Mouse (Mus musculus) kidney, adult 2 months (tissue): ENCODE measurements around the gene T2. TPM values are rescaled to one million over a fixed set of nuclear protein-coding genes. Genes with fewer than 3 reads are reported as not detected.
A peak's percentile ranks its signal among the peaks of the same experiment; 100 is the strongest.

Experiments
- DNase-seq: peaks from one replicate; pipeline ENCODE4 v3.0.0; 2021
- H3K27ac ChIP-seq: fragments of 200-500 bp; 2 replicates; pipeline ENCODE4 v1.5.1; 2012; ENCODE audit warnings: low read depth, low read length, control low read depth, inconsistent platforms; ENCODE audit not compliant: insufficient read depth
- H3K27me3 ChIP-seq: fragments of 200-500 bp; replicated peaks from 2 replicates; pipeline ENCODE4 v1.6.1; 2012; ENCODE audit warnings: mild to moderate bottlenecking, moderate library complexity, low read length, inconsistent platforms; ENCODE audit not compliant: control insufficient read depth, insufficient read depth
- H3K36me3 ChIP-seq: fragments of 200-500 bp; 2 replicates; pipeline ENCODE4 v1.6.1; 2012; ENCODE audit warnings: mild to moderate bottlenecking, moderate library complexity, low read length, inconsistent platforms; ENCODE audit not compliant: control insufficient read depth, insufficient read depth
- H3K4me1 ChIP-seq: fragments of 200-500 bp; 2 replicates; pipeline ENCODE4 v1.6.1; 2011; ENCODE audit warnings: low read length; ENCODE audit not compliant: control insufficient read depth, insufficient read depth
- H3K4me3 ChIP-seq: fragments of 200-500 bp; 2 replicates; pipeline ENCODE4 v1.5.1; 2011; ENCODE audit warnings: mild to moderate bottlenecking, low read depth, low read length, control low read depth; ENCODE audit not compliant: insufficient read depth
- CTCF ChIP-seq: fragments of 200-500 bp; conservative IDR thresholded peaks from 2 replicates; pipeline ENCODE4 v1.5.1; 2011; ENCODE audit warnings: low read depth, mild to moderate bottlenecking, control low read depth, low read length, moderate library complexity, mixed read lengths; ENCODE audit not compliant: insufficient read depth, insufficient read length
- POLR2A ChIP-seq: fragments of 200-500 bp; IDR thresholded peaks from one replicate; pipeline ENCODE4 v1.6.1; 2011; ENCODE audit warnings: low read depth, low read length, control low read depth
- WGBS: fragments of 180-500 bp; shearing (Covaris S2); methylation state at CpG from one replicate; pipeline ENCODE4 v1.1.7; 2018; 5-methylcytosine and 5-hydroxymethylcytosine counted together
- polyA plus RNA-seq: library from polyadenylated mRNA; depleted of rRNA; stranded (reverse); fragments of >200 nt; gene quantifications from 2 replicates; pipeline ENCODE4 v1.2.3, GENCODE M21; 2012; rRNA removed

Gene T2
- polyA plus RNA-seq, 1 experiment = 0.06 TPM

DNA sequence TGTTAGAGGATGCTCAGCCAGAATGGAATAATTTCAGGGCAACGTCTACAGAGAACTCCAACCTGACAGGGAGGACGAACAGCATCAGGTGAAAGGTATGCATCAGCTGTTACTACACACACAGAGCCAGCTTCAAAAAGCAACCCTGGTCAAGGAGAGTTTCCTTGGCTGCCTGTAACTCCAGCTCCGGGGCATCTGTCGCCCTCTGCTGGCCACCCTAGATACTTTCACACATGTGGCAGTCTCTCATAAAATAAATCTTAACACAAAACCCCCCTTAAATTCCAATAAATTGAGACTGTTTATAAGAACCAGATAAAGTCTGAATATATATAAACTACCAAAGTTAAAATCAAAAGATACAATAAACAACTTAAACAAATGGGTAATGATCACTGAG lies 105.8 kb downstream of the T2 start:
- peak; percentile 31 for DNase-seq
- Histone ChIP-seq H3K27me3 (no peaks in the 10 kb centered on the region), H3K4me3 (no peak overlapping the region), H3K27ac (no peak overlapping the region), H3K4me1 (no peaks in the 10 kb centered on the region), H3K36me3 (no peaks in the 10 kb centered on the region)
- TF ChIP-seq CTCF = peak; percentile 58
- no peak for TF ChIP-seq POLR2A
- 4% methylated on average over 4 of the region's 4 CpGs for WGBS

GRCm38 (mm10) chr17:8463482-8464128 lies 107.8 kb downstream of the T2 start:
- H3K36me3 ChIP-seq = no peaks in the 10 kb centered on the region
- peak; percentile 49 for DNase-seq
- H3K27me3 ChIP-seq = no peaks in the 10 kb centered on the region
- H3K27ac ChIP-seq = no peak overlapping the region
- no peaks in the 10 kb centered on the region for H3K4me1 ChIP-seq
- 24% methylated on average over 9 of the region's 9 CpGs for WGBS
- H3K4me3 ChIP-seq = no peak overlapping the region
- no peak for TF ChIP-seq POLR2A
- peak; percentile 84 for TF ChIP-seq CTCF

- no peak for TF ChIP-seq CTCF
- TF ChIP-seq POLR2A = no peak
- H3K4me1 ChIP-seq = no peaks in the 10 kb centered on the region
- H3K27me3 ChIP-seq = no peaks in the 10 kb centered on the region; the same call in 1 of the 2 replicates
- no peaks in the 10 kb centered on the region for H3K36me3 ChIP-seq
- no peak overlapping the region for H3K4me3 ChIP-seq
- H3K27ac ChIP-seq = no peak overlapping the region
- WGBS = 83% methylated on average over 3 of the region's 3 CpGs
- DNase-seq = no peak
Observed at GRCm38 (mm10) chr17:8467771-8468170, 112.0 kb downstream of the T2 start.

DNA sequence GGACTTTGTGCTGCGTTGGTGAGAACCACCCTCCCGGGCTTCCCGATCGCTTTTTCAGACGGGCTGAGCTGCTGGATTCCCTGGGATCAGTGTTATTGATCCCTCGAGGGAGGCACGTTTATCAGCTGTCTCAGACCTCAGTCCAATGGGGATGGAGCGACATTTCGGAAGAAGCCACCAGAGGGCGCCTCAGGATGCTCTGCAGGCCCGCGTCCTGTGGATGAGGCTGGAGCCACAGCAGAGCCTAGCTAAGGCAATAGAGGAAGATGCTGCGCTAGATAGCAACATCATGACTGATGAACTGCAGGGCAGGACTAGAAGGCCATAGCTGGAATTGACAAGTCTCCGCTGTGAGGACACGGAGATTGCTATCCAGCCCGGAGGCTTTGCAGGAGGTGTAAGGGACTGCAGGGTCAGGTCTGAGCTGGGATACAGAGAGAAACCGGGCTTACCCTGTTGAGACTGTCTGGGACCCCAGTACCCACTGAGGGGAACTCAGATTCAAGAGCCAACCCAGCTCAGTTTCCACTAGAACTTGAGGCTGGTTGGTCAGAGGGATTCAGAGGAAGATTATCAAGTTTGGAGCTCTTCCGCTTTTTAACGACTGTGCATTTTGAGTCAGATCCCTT lies 113.0 kb downstream of the T2 start:
- Histone ChIP-seq H3K27ac (no peak overlapping the region), H3K4me3 (no peak overlapping the region), H3K27me3 (no peaks in the 10 kb centered on the region; the same call in 1 of the 2 replicates), H3K4me1 (no peaks in the 10 kb centered on the region), H3K36me3 (no peaks in the 10 kb centered on the region)
- TF ChIP-seq POLR2A (no peak), CTCF (peak; percentile 83)
- 15% methylated on average over 19 of the region's 19 CpGs for WGBS
- peak; percentile 65 for DNase-seq

Other genes starting within 250 kb of the T2 start
- 0.30 and 1.0 TPM in 2 replicates for gene Gm49673, start 208.2 kb upstream of the T2 start, polyA plus RNA-seq
- gene Rnaset2a, start 207.9 kb upstream of the T2 start, polyA plus RNA-seq = 90.6 and 121 TPM in 2 replicates
- 3.0 and 4.4 TPM in 2 replicates for gene Fgfr1op, start 190.5 kb upstream of the T2 start, polyA plus RNA-seq
- gene Ccr6, start 119.9 kb upstream of the T2 start, polyA plus RNA-seq = 0.08 and 2.2 TPM in 2 replicates
- gene Mpc1, start 73.1 kb upstream of the T2 start, polyA plus RNA-seq = 519 and 608 TPM in 2 replicates
- gene Sft2d1, start 44.9 kb upstream of the T2 start, polyA plus RNA-seq = 70.2 and 76.1 TPM in 2 replicates
- gene Prr18, start 18.5 kb upstream of the T2 start, polyA plus RNA-seq = 0.05 and 0.14 TPM in 2 replicates
- not detected in 2 replicates for gene T, start 78.4 kb downstream of the T2 start, polyA plus RNA-seq
- gene Pde10a, start 169.4 kb downstream of the T2 start, polyA plus RNA-seq = 1.8 and 2.0 TPM in 2 replicates
- gene Gm17087, start 211.0 kb downstream of the T2 start, polyA plus RNA-seq = not detected in 2 replicates